Mouse (Mus musculus) kidney, adult 2 months (tissue): ENCODE data around the gene Mbnl2.

ENCODE experiments used
- CTCF ChIP-seq: fragments of 200-500 bp; conservative IDR thresholded peaks from 2 replicates; pipeline ENCODE4 v1.5.1; 2011; ENCODE audit warnings: low read depth, mild to moderate bottlenecking, control low read depth, low read length, moderate library complexity, mixed read lengths; ENCODE audit not compliant: insufficient read depth, insufficient read length
- POLR2A ChIP-seq: fragments of 200-500 bp; IDR thresholded peaks from one replicate; pipeline ENCODE4 v1.6.1; 2011; ENCODE audit warnings: low read depth, low read length, control low read depth

- TF ChIP-seq CTCF (no peak), POLR2A (no peak)
These were observed 129.5 kb downstream of the Mbnl2 start for GRCm38 (mm10) chr14:120404811-120405582.
